Comparison of ENCODE assay signal across 23 mouse cellular contexts in the genomic region with DNA sequence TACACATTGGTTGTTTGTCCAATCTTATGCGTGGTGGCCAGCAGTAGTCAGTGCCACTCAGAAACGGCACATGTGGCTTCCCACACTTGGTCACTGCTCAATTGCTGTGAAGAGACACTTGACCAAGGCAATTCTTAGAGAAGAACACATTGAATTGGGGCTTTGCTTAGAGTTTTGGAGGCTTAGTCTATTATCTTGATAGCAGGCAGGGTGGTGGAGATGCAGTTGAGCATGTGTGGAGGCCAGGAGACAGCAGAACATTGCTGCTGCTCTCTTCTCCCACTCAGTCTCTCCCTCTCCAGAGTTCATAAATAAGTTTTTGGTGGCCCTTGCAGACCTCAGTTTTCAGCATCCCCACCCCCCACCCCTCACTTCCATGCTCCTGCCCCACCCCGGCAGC. TPM values are rescaled to one million over a fixed set of nuclear protein-coding genes. Genes with fewer than 3 reads are reported as not detected.
"Had no signal": no experiment of that assay in that cellular context is flagged by ENCODE, and none has a peak within 500 bp of the region (broad histone marks: within the 10 kb centered on the region; RNA-seq: fewer than 3 reads in every experiment).

No protein-coding gene starts in this region.

- DNase-seq: lung, adult 2 months; lung, postnatal 14 days; lung, postnatal 36 days; right cerebral cortex, postnatal 14 days; thymus, adult 2 months; thymus, postnatal 25 days; thymus, postnatal 4 days had no signal

- H3K27me3 ChIP-seq: lung, embryonic 15.5 days; megakaryocyte, embryonic 14.5 days; midbrain, embryonic 13.5 days; midbrain, embryonic 15.5 days; neural tube, embryonic 12.5 days; stomach, embryonic 15.5 days had no signal

- H3K9me3 ChIP-seq: lung, embryonic 15.5 days; midbrain, embryonic 13.5 days; midbrain, embryonic 15.5 days; neural tube, embryonic 12.5 days; stomach, embryonic 15.5 days had no signal

- ATAC-seq: lung, postnatal 0 days; midbrain, embryonic 13.5 days; midbrain, embryonic 15.5 days had no signal

- H3K4me2 ChIP-seq: lung, embryonic 15.5 days; midbrain, embryonic 11.5 days; midbrain, embryonic 13.5 days; midbrain, embryonic 15.5 days; neural tube, embryonic 12.5 days; stomach, embryonic 15.5 days had no signal

- H3K27ac ChIP-seq: lung, embryonic 15.5 days; macrophage; midbrain, embryonic 13.5 days; midbrain, embryonic 15.5 days; neural tube, embryonic 12.5 days; stomach, embryonic 15.5 days; stomach, postnatal 0 days had no signal

- H3K4me3 ChIP-seq: lung, embryonic 15.5 days; megakaryocyte, embryonic 14.5 days; midbrain, embryonic 13.5 days; midbrain, embryonic 15.5 days; neural tube, embryonic 12.5 days; stomach, embryonic 15.5 days had no signal

- H3K4me1 ChIP-seq: lung, embryonic 15.5 days; midbrain, embryonic 13.5 days; midbrain, embryonic 15.5 days; neural tube, embryonic 12.5 days; stomach, embryonic 15.5 days had no signal

- H3K9ac ChIP-seq: lung, embryonic 15.5 days; midbrain, embryonic 13.5 days; midbrain, embryonic 15.5 days; neural tube, embryonic 12.5 days; stomach, embryonic 15.5 days had no signal

- H3K36me3 ChIP-seq: lung, embryonic 15.5 days; midbrain, embryonic 13.5 days; midbrain, embryonic 15.5 days; neural tube, embryonic 12.5 days; stomach, embryonic 15.5 days had no signal

RNA-seq across cellular contexts. Expression of a gene that starts 56.7 kb away (rescaled TPM):
- total RNA-seq: megakaryocyte progenitor cell, adult 5-6 weeks; midbrain, postnatal 0 days; monocyte, adult 5-6 weeks had no signal
- polyA plus RNA-seq: lung, adult 2 months; lung, embryonic 15.5 days; macrophage; midbrain, embryonic 11.5 days; midbrain, embryonic 13.5 days; midbrain, embryonic 15.5 days; midbrain, postnatal 0 days; neural tube, embryonic 12.5 days; neural tube, embryonic 14.5 days; spleen, adult 2 months; stomach, embryonic 15.5 days; stomach, postnatal 0 days; thymus, adult 2 months; urinary bladder, adult 2 months had no signal
